Mouse (Mus musculus): ENCODE data around the gene Prnp. TPM values are rescaled to one million over a fixed set of nuclear protein-coding genes. Genes with fewer than 3 reads are reported as not detected.

Prnp gene
- total RNA-seq, 1 experiment from 2014 or later: 74.6 TPM

DNA sequence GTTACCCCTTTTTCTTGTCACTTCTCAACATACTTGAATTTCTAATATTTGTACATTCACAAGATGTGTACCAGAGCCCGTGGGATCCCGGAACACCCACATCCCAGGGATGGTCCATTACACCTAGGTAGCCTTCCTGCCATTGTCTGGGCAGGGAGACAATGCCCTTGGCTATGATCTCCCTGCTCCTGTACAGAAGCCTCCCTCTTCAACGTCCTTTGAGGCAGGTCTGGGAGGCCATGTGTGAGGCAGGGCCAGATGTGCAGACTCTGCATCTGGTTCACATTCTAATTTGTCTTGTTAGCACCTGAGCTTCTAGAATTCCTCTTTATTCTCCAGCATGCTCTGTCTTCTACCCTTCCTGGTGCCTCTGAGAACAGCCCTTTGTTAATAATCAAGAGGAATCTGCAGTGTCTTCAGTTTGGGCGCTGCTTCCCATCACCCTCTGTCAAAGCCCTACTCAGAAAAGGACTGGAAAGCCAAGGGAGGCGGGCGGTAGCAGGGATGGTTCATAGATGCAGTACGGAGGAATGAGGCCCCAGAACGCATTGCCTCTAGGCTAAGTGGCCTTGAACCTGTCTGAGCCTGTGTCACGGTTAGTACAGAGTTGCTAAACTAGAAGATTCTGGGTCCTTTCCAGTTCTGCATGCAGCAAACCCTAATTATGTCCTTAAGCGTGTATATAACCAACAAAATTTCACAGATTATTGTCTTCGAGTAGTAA, 39.4 kb downstream of the Prnp start:
- DNase-seq: no peak

DNA sequence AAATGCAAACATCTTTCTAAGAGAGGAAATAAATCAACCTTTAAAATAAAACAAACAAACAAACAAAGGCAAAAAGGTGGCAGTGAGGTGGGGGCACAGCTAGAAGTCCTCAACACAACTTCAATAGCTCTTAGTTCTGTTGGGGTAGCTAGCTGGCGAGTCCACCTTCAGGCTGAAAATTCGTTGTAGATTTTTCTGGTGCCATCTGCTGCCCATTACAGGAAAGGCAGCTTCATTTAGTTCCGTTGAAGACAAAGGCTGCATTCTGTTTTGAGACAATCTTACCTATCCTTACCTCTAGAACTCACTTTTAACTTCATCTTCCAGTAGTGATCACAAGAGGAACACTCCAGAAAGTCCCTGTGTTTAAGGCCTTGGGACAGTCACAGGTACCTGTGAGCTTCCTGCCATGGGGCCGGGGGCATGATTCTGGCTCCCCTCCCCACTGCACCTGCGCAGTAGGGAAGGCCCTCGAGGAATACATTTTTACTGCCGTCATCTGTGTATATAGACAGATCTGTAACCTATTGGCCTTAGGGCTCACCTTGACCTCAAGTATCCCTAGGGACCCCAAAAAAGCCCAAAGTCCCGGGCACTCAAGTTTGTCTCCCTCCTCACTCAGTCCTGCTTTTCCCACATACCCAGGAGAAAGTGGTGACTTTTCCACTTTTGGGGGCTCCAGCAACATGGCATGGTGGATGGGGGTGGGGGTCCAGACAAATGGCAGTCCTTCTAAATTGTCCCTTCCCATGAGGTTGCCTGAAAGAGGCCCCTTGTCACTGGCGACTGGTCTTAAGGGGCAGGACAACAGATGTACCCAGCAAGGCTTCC, 40.3 kb downstream of the Prnp start:
- DNase-seq: peak; percentile 64

DNA sequence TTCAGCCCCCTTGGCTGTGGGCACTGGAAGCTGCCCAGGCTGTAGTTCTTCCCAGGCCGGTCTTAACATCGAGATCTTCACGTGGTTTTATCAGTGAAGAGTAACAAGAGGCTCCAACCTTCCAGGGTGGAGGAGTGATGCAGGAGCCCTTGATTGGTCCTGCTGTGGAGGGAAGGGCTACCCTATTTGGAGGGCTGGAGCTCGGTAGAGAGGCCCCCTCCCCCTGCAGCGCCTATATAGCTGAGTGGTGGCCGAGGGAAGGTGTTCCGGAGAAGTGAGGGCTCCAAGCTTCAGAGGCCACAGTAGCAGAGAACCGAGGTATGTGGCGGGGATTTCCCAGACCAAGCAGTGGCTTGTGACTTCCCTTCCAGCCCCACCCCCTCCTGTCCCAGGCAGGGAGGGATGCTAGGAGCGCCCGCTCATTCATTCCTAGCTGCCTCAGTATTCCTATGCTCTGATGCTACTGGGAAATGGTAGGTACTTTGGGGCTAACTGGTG, 40.9 kb downstream of the Prnp start, which contains the start of gene Prnd:
TSS of gene Prnd (plus strand) at position 264 of the 498 bp plus-strand sequence.
- DNase-seq: no peak

DNA sequence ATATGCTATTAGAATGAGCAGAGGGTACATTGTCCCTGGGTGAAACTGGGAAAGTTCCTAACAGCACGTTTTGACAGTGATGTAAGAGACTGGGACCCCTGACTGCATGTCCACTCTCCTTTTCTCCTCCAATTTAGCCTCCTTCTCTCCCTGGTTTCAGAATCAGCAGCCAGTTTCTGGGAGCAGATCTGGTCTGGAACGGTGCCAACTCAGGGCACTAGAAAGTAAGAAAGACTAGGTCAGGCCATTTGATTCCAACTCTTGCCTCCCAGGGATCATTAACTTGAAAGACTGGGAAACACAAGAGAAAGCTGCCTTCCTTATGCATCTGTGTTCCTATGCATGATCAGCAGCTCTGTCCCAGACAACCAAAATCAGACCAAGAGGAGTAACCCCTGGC, 42.7 kb downstream of the Prnp start:
- DNase-seq: no peak

DNA sequence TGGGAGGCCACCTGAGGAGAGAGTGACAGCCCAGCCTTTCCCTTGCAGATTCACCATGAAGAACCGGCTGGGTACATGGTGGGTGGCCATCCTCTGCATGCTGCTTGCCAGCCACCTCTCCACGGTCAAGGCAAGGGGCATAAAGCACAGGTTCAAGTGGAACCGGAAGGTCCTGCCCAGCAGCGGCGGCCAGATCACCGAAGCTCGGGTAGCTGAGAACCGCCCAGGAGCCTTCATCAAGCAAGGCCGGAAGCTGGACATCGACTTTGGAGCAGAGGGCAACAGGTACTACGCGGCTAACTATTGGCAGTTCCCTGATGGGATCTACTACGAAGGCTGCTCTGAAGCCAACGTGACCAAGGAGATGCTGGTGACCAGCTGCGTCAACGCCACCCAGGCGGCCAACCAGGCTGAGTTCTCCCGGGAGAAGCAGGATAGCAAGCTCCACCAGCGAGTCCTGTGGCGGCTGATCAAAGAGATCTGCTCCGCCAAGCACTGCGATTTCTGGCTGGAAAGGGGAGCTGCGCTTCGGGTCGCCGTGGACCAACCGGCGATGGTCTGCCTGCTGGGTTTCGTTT, 43.3 kb downstream of the Prnp start:
- peak; percentile 52 for DNase-seq

DNA sequence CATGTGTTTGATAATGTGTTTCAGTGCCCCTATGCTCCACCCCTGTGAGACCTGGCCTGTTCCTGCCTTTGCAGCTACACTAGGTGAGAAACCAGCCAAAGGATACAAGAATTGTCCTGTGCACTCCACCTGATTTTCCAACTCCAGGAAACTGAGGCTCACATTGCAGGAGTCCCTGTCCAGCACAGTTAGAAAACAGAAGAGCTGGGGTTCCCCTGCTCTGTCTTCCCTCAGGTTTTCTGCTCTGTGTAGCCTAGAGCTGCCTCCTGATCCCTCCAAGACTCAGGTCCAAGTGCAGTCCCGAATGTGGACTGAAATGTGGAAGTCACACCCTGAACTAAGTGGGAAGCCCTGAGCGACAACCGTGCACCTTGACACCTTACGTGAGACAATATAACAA, 44.0 kb downstream of the Prnp start:
- DNase-seq: no peak

DNA sequence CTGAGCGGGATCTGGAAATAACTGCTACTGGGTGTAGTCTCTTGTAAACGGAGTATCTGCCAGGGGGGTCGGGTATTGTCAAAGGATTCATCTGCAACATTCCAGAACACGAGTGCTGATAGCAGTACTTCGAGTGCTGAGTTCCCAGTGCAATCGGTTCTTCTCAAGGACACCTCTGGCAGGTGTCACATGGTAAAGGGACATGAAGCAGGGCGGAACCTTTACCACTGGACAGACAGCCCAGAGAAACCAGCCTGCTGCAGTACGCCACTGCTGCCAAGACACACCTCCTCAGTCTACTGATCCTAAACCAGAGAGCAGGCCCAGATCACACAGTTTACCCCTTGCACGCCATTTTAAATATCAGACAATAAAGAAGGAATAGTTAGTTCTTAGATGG, 45.1 kb downstream of the Prnp start:
- peak; percentile 63 for DNase-seq

DNA sequence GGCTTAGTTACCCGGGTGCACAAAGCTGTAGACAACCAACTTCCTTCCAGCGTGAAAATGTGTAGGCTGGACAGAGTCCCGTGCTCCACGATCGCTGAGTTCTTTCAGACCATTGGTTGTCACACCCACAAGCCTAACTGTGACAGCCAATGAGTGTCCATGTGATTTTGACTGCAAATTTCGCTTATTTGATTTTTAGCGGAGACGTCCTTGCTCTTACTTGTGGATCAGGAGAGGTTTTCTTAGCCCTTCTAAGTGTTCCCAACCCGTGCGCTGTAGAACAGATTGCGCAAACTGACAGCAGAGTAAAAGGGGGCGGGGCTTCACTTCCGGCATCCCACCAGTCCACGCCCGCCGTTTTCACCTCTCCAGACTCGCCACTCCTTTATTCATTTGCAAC, 45.5 kb downstream of the Prnp start:
- DNase-seq: peak; percentile 61

DNA sequence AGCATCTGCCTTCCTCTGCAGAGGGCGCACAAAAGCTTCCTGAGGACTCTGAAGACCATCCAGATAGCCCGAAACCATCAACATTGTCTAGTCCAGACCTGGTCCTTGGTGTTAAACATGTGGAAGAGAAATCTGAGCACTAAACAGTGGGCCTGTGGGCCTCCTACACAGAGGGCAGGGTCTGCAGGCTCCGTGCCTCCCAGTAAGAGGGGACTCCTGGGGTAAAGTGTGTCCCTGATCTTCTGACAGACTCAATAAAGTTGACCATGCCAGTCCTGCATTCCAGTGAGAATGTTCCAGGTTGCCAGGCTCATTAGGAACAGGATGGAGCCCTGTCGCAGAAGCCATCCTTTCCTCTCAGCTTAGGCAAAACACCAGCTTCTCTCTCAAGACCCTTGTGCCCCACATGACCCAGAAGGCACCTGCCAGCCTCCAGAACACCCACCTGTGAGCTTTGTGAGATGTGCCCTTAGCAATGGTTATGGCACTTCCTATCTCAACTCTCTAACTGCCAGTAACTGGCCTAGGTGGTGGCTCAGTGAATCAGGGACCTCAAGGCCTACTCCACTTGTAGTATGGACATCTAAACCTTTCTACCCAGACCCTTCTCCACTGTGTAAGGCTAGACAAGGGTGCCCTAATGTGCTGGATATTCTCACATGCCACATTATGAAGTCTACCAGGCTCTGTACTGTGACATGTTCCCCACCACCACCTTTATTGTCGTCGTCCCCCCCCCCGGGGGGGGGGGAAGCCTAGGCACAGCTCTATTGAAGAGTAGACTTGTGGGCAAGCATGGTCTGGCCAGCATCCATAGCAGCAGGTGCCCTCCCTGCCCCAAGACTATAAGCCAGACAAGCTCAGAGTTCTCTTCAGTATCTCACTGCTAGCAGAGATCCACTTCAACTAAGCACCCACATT, 46.9 kb downstream of the Prnp start:
- DNase-seq: no peak

DNA sequence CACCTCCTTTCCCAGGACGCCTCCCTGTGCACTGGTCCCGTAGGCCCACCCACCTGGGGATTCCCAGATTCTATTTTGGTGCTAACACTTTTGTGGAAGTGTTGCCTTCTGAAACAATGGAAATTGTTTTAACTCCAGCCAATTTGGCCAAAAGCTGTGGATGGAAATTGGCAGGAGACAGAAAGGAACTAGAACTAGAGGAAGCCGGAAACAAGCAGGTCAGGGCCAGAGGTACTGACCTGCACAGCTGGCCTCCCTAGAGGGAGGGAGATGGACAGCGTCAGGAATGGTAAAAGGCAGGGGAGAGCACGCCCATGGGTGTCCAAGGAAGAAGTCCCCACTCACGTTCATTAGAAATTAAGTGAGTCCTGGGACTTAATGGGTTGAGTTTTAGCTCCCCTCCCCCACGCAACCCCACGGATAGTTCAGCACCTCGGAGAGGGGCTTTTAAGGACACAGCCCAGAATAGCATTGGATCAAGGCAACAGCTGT, 48.0 kb downstream of the Prnp start:
- DNase-seq: peak; percentile 39

DNA sequence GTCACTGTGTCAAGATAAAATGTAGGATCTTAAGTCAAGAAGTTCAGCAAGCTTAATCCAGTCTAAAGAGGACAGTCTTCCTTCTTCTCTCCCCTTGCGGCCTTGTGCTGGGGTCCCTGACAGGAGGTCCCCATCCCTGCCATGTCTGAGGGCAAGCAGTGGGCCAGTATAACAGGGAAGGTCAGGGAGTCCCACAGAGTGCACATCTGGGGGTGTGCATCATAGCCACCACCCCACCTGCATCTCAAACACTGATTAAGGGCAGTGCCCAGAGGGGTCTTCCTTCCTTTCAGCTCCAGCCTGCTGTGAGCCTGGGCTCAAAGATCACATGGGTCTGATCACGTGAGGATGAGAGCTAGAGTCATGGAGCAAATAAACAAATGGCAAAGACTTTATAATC, 51.9 kb downstream of the Prnp start:
- DNase-seq: no peak

DNA sequence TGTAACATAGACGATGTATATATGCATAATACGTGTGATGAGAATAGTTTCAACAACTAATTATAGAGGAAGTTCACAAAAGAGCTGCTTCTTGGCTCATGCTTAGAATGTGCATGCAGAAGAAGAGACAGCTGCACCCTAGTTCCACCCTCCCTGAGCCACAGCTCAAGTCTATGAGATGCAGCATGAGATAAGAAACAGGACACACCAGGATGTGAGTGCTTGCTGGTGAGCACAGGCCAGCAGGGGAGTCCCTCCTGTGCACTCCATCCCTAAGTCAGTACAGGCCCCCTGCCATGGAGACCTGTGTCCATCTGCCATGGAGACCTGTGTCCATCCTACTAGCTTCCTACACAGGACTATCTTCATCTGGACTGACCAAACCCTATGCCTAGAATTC, 60.9 kb downstream of the Prnp start:
- no peak for DNase-seq

DNA sequence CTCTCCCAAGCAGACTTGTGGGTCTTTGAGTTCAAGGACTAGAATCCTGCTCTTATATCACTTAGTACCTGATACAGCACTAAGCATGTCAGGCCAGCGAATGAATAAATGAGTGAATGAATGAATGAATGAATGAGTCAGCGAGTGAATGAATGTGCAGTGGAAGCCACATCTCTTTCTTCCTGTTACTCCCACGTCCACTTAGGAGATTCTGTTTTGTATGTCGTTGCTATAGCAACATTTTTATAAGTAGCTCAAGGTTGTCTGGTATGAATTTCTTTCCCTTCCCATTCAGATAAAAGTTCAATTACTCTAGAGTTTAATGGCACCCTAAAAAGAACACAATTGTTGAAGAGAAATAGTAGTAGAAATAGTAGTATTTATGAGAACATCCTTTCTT, 61.4 kb downstream of the Prnp start:
- no peak for DNase-seq

DNA sequence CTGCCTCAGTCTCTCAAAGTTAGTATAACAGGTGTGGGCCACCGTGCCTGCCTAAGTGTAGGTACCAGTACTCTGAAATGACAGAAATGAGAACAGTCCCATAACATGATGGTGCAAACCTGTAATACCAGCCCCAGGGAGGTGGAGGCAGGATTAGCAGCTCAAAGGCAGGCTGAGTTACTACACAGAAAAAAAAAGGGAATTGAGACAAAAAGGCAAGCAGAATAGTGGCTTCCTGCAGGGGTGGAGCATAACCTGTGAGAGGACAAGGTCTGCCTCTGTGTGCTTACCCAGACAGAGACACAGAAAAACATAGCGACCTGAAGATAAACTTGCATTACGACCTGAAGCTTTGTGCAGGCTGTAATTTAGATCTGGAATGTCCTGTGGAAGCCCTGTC, 66.9 kb downstream of the Prnp start:
- DNase-seq: no peak

DNA sequence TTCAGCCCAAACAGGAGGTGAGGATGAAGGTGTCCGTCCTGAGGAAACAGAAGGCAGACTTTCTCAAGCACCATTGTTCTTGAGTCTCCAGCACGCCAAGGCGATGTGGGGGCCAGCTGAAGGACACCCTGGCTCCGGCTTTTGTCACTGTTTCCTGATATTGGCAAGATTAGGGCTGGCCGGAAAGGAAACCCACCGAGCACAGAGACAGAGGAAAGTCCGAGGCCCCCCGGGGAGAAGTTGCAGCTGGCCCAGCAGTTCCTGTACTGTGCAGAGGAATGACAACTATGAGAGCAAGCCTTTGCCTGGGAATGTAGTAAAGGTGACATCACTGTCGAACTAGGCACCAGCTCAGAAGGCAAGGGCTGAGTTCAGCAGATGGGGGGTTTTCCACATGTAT, 71.1 kb downstream of the Prnp start:
- peak; percentile 62 for DNase-seq

DNA sequence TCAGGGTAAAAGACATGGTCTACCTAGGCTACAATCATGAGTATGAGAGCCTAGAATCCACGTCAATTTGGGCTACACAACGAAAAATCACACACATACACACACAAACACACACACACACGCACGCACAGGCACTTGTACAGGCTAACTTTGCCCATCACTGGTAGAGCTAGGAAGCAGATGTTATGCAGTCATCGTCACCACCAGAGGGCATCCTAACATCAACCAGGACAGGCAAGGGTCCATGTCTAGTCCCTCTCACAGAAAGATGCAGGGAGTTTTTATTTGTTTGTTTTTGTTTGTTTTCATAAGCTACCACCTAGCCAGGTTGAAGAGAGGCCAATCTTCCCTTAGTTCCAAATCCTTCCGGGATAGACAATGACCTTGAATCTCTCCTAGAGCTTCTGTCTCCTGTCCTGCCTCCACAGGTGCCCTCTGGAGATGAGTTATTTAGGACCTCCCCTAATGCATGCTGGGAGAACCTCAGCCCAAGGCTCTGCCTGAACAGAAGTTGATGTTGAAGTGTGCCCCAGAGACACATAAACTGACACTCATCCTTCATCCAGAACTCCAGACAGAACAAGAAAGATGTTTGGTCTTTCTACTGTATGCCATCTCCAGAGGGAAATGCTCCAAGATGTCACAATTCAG, 72.9 kb downstream of the Prnp start:
- DNase-seq: peak; percentile 82

DNA sequence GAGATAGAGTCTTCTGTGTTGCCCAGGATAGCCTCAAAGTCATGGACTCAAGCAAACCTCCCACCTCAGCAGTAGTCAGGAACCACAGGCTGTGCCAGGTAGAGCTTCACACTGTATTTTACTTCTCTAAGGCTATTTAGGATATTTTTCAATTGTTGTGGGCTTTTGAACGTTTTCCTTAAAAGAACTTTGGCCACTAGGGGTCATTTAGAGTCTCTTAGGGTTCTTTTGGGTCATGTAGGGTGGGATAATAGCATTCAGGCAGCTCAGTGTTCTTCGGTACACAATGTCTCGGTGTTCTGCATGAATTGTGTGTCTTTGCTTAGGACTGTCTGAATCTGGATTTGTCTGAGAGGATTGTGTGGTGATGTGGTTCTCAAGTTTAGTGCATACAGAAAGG, 78.2 kb downstream of the Prnp start:
- no peak for DNase-seq

All from adrenal gland, postnatal 14 days (tissue).